Comparison of ENCODE assay signal across 9 mouse cellular contexts in genomic region chr13:36282018-36282417, GRCm38 (mm10).
A peak's percentile ranks its signal among the peaks of the same experiment; 100 is the strongest.
DNase-seq lines count a peak whose midpoint lies in the region; ATAC-seq and TF ChIP-seq lines count a peak whose summit lies in the region.
"Had no signal": no experiment of that assay in that cellular context is flagged by ENCODE, and none has a peak within 500 bp of the region (broad histone marks: within the 10 kb centered on the region; RNA-seq: fewer than 3 reads in every experiment).

No protein-coding gene starts in this region.

- no peak overlapping the region for H3K4me2 ChIP-seq in embryonic facial prominence, embryonic 14.5 days (ENCODE audit: low read depth, low read length)
- H3K4me2 ChIP-seq in heart, embryonic 13.5 days, result peak overlapping the region; percentile 43
- H3K4me2 ChIP-seq: limb, embryonic 15.5 days had no signal

- 8% methylated on average over 6 of the region's 6 CpGs for WGBS in bone marrow, adult 2 months
- WGBS in embryonic facial prominence, embryonic 14.5 days, result 3% methylated on average over 6 of the region's 6 CpGs
- WGBS in heart, embryonic 13.5 days, result 5% methylated on average over 6 of the region's 6 CpGs

- no peak overlapping the region for H3K27ac ChIP-seq in bone marrow, adult 2 months (ENCODE audit: control insufficient read depth, insufficient read depth, low read depth, low read length, poor library complexity)
- H3K27ac ChIP-seq in embryonic facial prominence, embryonic 14.5 days (replicated peaks; ENCODE audit: low read depth, low read length), result no peak overlapping the region
- no peak overlapping the region for H3K27ac ChIP-seq in heart, embryonic 13.5 days (replicated peaks)
- H3K27ac ChIP-seq: limb, embryonic 15.5 days had no signal

- peak; percentile 84 for DNase-seq in embryonic facial prominence, embryonic 14.5 days (ENCODE audit: low spot score)
- DNase-seq in kidney, postnatal 25 days, result peak; percentile 62 to 84
- DNase-seq in lung, adult 18-20 months, result peak; percentile 66 to 67
- peak; percentile 64 for DNase-seq in ovary, postnatal 14 days (ENCODE audit: low spot score)
- DNase-seq in thymus, postnatal 25 days, result peak; percentile 73

- H3K36me3 ChIP-seq in E14TG2a.4 (ENCODE audit: insufficient read depth, low read length), result no peaks in the 10 kb centered on the region
- H3K36me3 ChIP-seq in embryonic facial prominence, embryonic 14.5 days (ENCODE audit: control insufficient read depth, insufficient read depth, low read length), result no peaks in the 10 kb centered on the region
- H3K36me3 ChIP-seq in heart, embryonic 13.5 days, result no peaks in the 10 kb centered on the region
- H3K36me3 ChIP-seq: limb, embryonic 15.5 days had no signal

- H3K4me1 ChIP-seq in E14TG2a.4 (replicated peaks; ENCODE audit: low read depth, low read length), result peaks cover 6% of the 10 kb centered on the region
- H3K4me1 ChIP-seq in bone marrow, adult 2 months (ENCODE audit: control insufficient read depth, insufficient read depth, low read length), result no peaks in the 10 kb centered on the region
- peaks cover 9% of the 10 kb centered on the region; the same call in 1 of the 2 replicates for H3K4me1 ChIP-seq in embryonic facial prominence, embryonic 14.5 days (ENCODE audit: control insufficient read depth, insufficient read depth, low read length)
- H3K4me1 ChIP-seq in heart, embryonic 13.5 days, result peaks cover 30% of the 10 kb centered on the region

- no peaks in the 10 kb centered on the region for H3K9me3 ChIP-seq in E14TG2a.4 (ENCODE audit: low read length)
- H3K9me3 ChIP-seq in embryonic facial prominence, embryonic 14.5 days (ENCODE audit: control insufficient read depth, low read length), result no peaks in the 10 kb centered on the region
- no peaks in the 10 kb centered on the region for H3K9me3 ChIP-seq in heart, embryonic 13.5 days
- H3K9me3 ChIP-seq: limb, embryonic 15.5 days had no signal

- TF ChIP-seq POLR2A in bone marrow, adult 2 months (IDR thresholded peaks at IDR 0.05; ENCODE audit: borderline replicate concordance, control insufficient read depth, low read depth, low read length), result no peak

- no peaks in the 10 kb centered on the region for H3K27me3 ChIP-seq in E14TG2a.4 (ENCODE audit: insufficient read depth, low read length)
- H3K27me3 ChIP-seq in embryonic facial prominence, embryonic 14.5 days (replicated peaks; ENCODE audit: control insufficient read depth, insufficient read depth, low read length), result no peaks in the 10 kb centered on the region
- no peaks in the 10 kb centered on the region for H3K27me3 ChIP-seq in heart, embryonic 13.5 days (replicated peaks)
- H3K27me3 ChIP-seq: limb, embryonic 15.5 days had no signal

- ATAC-seq in embryonic facial prominence, embryonic 14.5 days (ENCODE audit: low read depth), result no peak; the same call in 1 of the 2 replicates
- peak; percentile 25; the same call in 1 of the 2 replicates for ATAC-seq in heart, embryonic 13.5 days (ENCODE audit: extremely low read depth, insufficient number of reproducible peaks, low FRiP score, low TSS enrichment)

- H3K4me3 ChIP-seq in E14TG2a.4 (replicated peaks; ENCODE audit: low read length), result no peak overlapping the region
- H3K4me3 ChIP-seq in bone marrow, adult 2 months (replicated peaks; ENCODE audit: control insufficient read depth, low read depth, low read length), result no peak overlapping the region
- H3K4me3 ChIP-seq in embryonic facial prominence, embryonic 14.5 days (ENCODE audit: low read depth, low read length), result no peak overlapping the region
- no peak overlapping the region for H3K4me3 ChIP-seq in heart, embryonic 13.5 days
- H3K4me3 ChIP-seq: limb, embryonic 15.5 days had no signal

- H3K9ac ChIP-seq in embryonic facial prominence, embryonic 14.5 days (ENCODE audit: low read depth, low read length), result no peak overlapping the region
- no peak overlapping the region for H3K9ac ChIP-seq in heart, embryonic 13.5 days
- H3K9ac ChIP-seq: limb, embryonic 15.5 days had no signal

- TF ChIP-seq CTCF in E14TG2a.4 (conservative IDR thresholded peaks at IDR 0.05; ENCODE audit: low read length), result peak; percentile 60
- TF ChIP-seq CTCF in bone marrow, adult 2 months (IDR thresholded peaks at IDR 0.05; ENCODE audit: control insufficient read depth, insufficient read depth, low read length), result peak; percentile 67
